Mouse (Mus musculus) right cerebral cortex, postnatal 14 days (tissue): Measurements from ENCODE around the gene Ubl7.

Experiments
- DNase-seq: peaks from one replicate; pipeline ENCODE4 v3.0.0; 2022

Ubl7 gene

GRCm38 (mm10) chr9:57921491-57922060 lies 10.8 kb downstream of the Ubl7 start:
- no peak for DNase-seq

- no peak for DNase-seq
These were observed 11.6 kb downstream of the Ubl7 start for GRCm38 (mm10) chr9:57922381-57922780.

- no peak for DNase-seq
These were observed 12.3 kb downstream of the Ubl7 start for GRCm38 (mm10) chr9:57923046-57923445.

- no peak for DNase-seq
These were observed 20.5 kb downstream of the Ubl7 start for GRCm38 (mm10) chr9:57931166-57931767.

- no peak for DNase-seq
These were observed 21.5 kb downstream of the Ubl7 start for GRCm38 (mm10) chr9:57932253-57932652.

GRCm38 (mm10) chr9:57932831-57933602 lies 22.2 kb downstream of the Ubl7 start:
- peak; percentile 52 for DNase-seq

GRCm38 (mm10) chr9:57935683-57936437 lies 25.1 kb downstream of the Ubl7 start:
- DNase-seq = peak; percentile 95

- no peak for DNase-seq
These were observed 26.4 kb downstream of the Ubl7 start for GRCm38 (mm10) chr9:57937171-57937570.

GRCm38 (mm10) chr9:57937651-57938050 lies 26.9 kb downstream of the Ubl7 start:
- no peak for DNase-seq

GRCm38 (mm10) chr9:57938225-57939055 lies 27.7 kb downstream of the Ubl7 start:
- DNase-seq = peak; percentile 13

GRCm38 (mm10) chr9:57939431-57940348 lies 28.9 kb downstream of the Ubl7 start, which contains the start of gene Sema7a:
Sema7a (plus strand) TSS chr9:57940112.
- peak; percentile 81 for DNase-seq

- DNase-seq = peak; percentile 60
These were observed 29.6 kb downstream of the Ubl7 start for GRCm38 (mm10) chr9:57940349-57940794.

GRCm38 (mm10) chr9:57940861-57941638 lies 30.3 kb downstream of the Ubl7 start:
- peak; percentile 44 for DNase-seq

- peak; percentile 5 for DNase-seq
These were observed 31.3 kb downstream of the Ubl7 start for GRCm38 (mm10) chr9:57942039-57942438.

GRCm38 (mm10) chr9:57943067-57943466 lies 32.3 kb downstream of the Ubl7 start:
- peak; percentile 5 for DNase-seq

- DNase-seq = peak; percentile 68
These were observed 33.8 kb downstream of the Ubl7 start for GRCm38 (mm10) chr9:57944572-57944971.

GRCm38 (mm10) chr9:57945771-57946616 lies 35.2 kb downstream of the Ubl7 start:
- no peak for DNase-seq

GRCm38 (mm10) chr9:57947381-57948030 lies 36.7 kb downstream of the Ubl7 start:
- DNase-seq = no peak
